Comparison of ENCODE assay signal across 9 mouse cellular contexts in genomic region chr17:53566919-53567345, GRCm38 (mm10). TPM values are rescaled to one million over a fixed set of nuclear protein-coding genes. Genes with fewer than 3 reads are reported as not detected.
A peak's percentile ranks its signal among the peaks of the same experiment; 100 is the strongest.
DNase-seq lines count a peak whose midpoint lies in the region; ATAC-seq lines count a peak whose summit lies in the region.
"Had no signal": no experiment of that assay in that cellular context is flagged by ENCODE, and none has a peak within 500 bp of the region (broad histone marks: within the 10 kb centered on the region; RNA-seq: fewer than 3 reads in every experiment).

No protein-coding gene starts in this region.

- intact Hi-C loops in heart, postnatal 36 days (cut with DNase I) = loop anchor here (2.0 to 10.0 kb wide), 3 partner anchors 54 to 88 kb away; partner anchors contain the start of gene Rab5a

- peak; percentile 70 for DNase-seq in MEL-GATA-1-ER (ENCODE audit: extremely low read depth, low read depth)
- DNase-seq in cerebellum, adult 11-12 months = peak; percentile 76
- peak; percentile 72 to 89 for DNase-seq in heart, postnatal 36 days
- DNase-seq in layer of hippocampus, adult 8-10 months (ENCODE audit: low spot score in 2 of 2) = peak; percentile 23 to 40
- peak; percentile 74 for DNase-seq in lung, postnatal 14 days
- peak; percentile 61 for DNase-seq in ovary, postnatal 10 days (ENCODE audit: low spot score)
- DNase-seq in thymus, postnatal 36 days = peak; percentile 76 to 81

- no peaks in the 10 kb centered on the region for H3K36me3 ChIP-seq in forebrain, embryonic 16.5 days (ENCODE audit: control insufficient read depth, insufficient read depth)

- H3K9me3 ChIP-seq in forebrain, embryonic 16.5 days (ENCODE audit: control insufficient read depth, low read length) = no peaks in the 10 kb centered on the region

- peak overlapping the region; percentile 88 for H3K4me2 ChIP-seq in forebrain, embryonic 16.5 days (ENCODE audit: low read length)

- H3K4me3 ChIP-seq in forebrain, embryonic 16.5 days (replicated peaks; ENCODE audit: low read length) = peak overlapping the region; percentile 91

- H3K9ac ChIP-seq in forebrain, embryonic 16.5 days (replicated peaks; ENCODE audit: low read depth, low read length) = peak overlapping the region; percentile 94

- peak overlapping the region; percentile 96 for H3K27ac ChIP-seq in forebrain, embryonic 16.5 days (ENCODE audit: low read length)

- H3K4me1 ChIP-seq in forebrain, embryonic 16.5 days (replicated peaks; ENCODE audit: control insufficient read depth, insufficient read depth, low read length) = peaks cover 29% of the 10 kb centered on the region

- peak; percentile 56 for ATAC-seq in forebrain, embryonic 16.5 days

- whole genome bisulfite sequencing in forebrain, embryonic 16.5 days = 0% methylated on average over 30 of the region's 51 CpGs

- no peaks in the 10 kb centered on the region for H3K27me3 ChIP-seq in forebrain, embryonic 16.5 days (replicated peaks; ENCODE audit: control insufficient read depth, insufficient read depth, low read length)

RNA-seq across cellular contexts. Expression of gene Kat2b, which starts 0.3 kb away (rescaled TPM):
- polyA plus RNA-seq in forebrain, embryonic 16.5 days (2015; fragmentation: Nextera tagmentation; extraction: Ambion mirVana) = 6.0 and 6.2 TPM in 2 replicates
- 10 to 100 TPM; 83.7 to 93.5 TPM for total RNA-seq in heart, postnatal 36 days (2021)
- 10 to 100 TPM; 15.4 to 29.7 (median 19.8) TPM for total RNA-seq in layer of hippocampus, adult 8-10 months (2022)

RNA-seq across cellular contexts. Expression of gene Pp2d1, which starts 27.7 kb away (rescaled TPM):
- polyA plus RNA-seq in forebrain, embryonic 16.5 days (2015; fragmentation: Nextera tagmentation; extraction: Ambion mirVana) = 0.25 and 0.51 TPM in 2 replicates
- not detected for total RNA-seq in heart, postnatal 36 days (2021)
- total RNA-seq in layer of hippocampus, adult 8-10 months (2022) = not detected
- total RNA-seq: layer of hippocampus, postnatal 10 days had no signal

Comparison
In these comparisons a context has a peak if more than half of its experiments do, and no peak if none do; other contexts are left out.
1. Peak in every context shown above with its lines: DNase-seq, ATAC-seq, H3K4me3 ChIP-seq and H3K27ac ChIP-seq.